ENCODE assay signal across 8 mouse cellular contexts in the genomic region with DNA sequence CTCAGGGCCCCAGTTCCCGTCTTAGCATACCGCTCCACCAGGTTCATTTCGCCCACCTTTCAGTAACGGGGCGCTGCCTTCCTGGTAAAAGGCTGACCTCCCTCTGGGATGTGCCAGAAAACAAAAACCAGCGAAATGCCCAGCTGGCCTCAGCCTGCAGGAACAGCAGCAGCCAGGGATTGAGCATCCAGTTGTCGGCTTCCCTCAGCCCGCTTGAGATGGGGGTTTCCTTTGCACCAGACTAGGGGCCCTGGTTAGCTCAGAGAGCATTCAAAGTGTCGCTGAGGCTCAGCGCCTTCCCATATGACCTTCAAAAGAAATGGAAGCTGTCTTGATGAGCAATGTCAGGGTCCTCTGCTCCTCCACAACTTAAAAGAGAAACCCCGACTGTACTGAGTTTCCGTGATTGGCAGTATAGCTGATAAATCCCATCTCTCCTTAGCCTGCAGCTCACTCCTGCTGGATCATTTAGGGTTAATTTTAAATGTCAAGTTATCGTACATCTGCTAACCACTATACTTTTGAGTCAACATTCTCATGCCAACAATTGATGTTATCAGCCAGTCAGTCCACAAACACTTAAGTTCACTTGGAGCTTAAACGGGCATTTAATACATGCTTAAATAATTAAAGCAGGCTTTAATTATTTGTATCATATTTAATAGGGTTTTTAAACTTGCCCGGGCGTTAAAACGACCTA. TPM values are rescaled to one million over a fixed set of nuclear protein-coding genes. Genes with fewer than 3 reads are reported as not detected.
DNase-seq lines count a peak whose midpoint lies in the region; ATAC-seq and TF ChIP-seq lines count a peak whose summit lies in the region.

No protein-coding gene starts in this region.

- H3K36me3 ChIP-seq in thymus, adult 2 months (ENCODE audit: control insufficient read depth, insufficient read depth, low read length): no peaks in the 10 kb centered on the region
- no peaks in the 10 kb centered on the region for H3K36me3 ChIP-seq in limb, embryonic 15.5 days
- no peaks in the 10 kb centered on the region for H3K36me3 ChIP-seq in stomach, postnatal 0 days (ENCODE audit: control insufficient read depth, insufficient read depth, low read length)

- TF ChIP-seq EP300 in stomach, postnatal 0 days (optimal IDR thresholded peaks at IDR 0.05): no peak

- no peak for DNase-seq in gastrocnemius, adult 2 months
- DNase-seq in gastrocnemius, adult 8-10 months (ENCODE audit: low spot score in 2 of 2): no peak
- DNase-seq in thymus, adult 2 months: no peak
- no peak for DNase-seq in thymus, postnatal 14 days
- DNase-seq in stomach, postnatal 0 days (ENCODE audit: low spot score): no peak
- no peak for DNase-seq in cerebellum, adult 2 months
- no peak for DNase-seq in embryo, embryonic 11 days

- TF ChIP-seq POLR2A in thymus, adult 2 months (IDR thresholded peaks at IDR 0.05; ENCODE audit: control insufficient read depth, extremely low read depth, insufficient read depth, low read length, poor library complexity): no peak
- no peak for TF ChIP-seq POLR2A in cerebellum, adult 2 months (IDR thresholded peaks at IDR 0.05; ENCODE audit: borderline replicate concordance, insufficient read depth, low read length)

- whole genome bisulfite sequencing in thymus, adult 2 months: 23% methylated on average over 17 of the region's 17 CpGs
- 7% methylated on average over 17 of the region's 17 CpGs for WGBS in limb, embryonic 15.5 days
- WGBS in stomach, postnatal 0 days: 15% methylated on average over 17 of the region's 17 CpGs
- 55% methylated on average over 17 of the region's 17 CpGs for WGBS in cerebellum, adult 2 months

- peak overlapping the region; percentile 35; the same call in 1 of the 2 replicates for H3K9ac ChIP-seq in limb, embryonic 15.5 days
- peak overlapping the region; percentile 72 for H3K9ac ChIP-seq in stomach, postnatal 0 days (ENCODE audit: low read length)

- peaks cover 23% of the 10 kb centered on the region for H3K4me1 ChIP-seq in thymus, adult 2 months (replicated peaks; ENCODE audit: control insufficient read depth, insufficient read depth, low read length)
- H3K4me1 ChIP-seq in limb, embryonic 15.5 days: peaks cover 29% of the 10 kb centered on the region
- H3K4me1 ChIP-seq in stomach, postnatal 0 days (replicated peaks; ENCODE audit: control insufficient read depth, insufficient read depth): peaks cover 8% of the 10 kb centered on the region; the same call in 1 of the 2 replicates
- H3K4me1 ChIP-seq in cerebellum, adult 2 months (ENCODE audit: control insufficient read depth, insufficient read depth, low read length): no peaks in the 10 kb centered on the region

- intact Hi-C loops in gastrocnemius, adult 2 months (cut with DNase I): no loop called here

- H3K9me3 ChIP-seq in limb, embryonic 15.5 days: no peaks in the 10 kb centered on the region
- H3K9me3 ChIP-seq in stomach, postnatal 0 days (ENCODE audit: control insufficient read depth, low read length): no peaks in the 10 kb centered on the region

- no peaks in the 10 kb centered on the region for H3K27me3 ChIP-seq in thymus, adult 2 months (ENCODE audit: control insufficient read depth, insufficient read depth, low read length)
- H3K27me3 ChIP-seq in limb, embryonic 15.5 days: no peaks in the 10 kb centered on the region
- no peaks in the 10 kb centered on the region for H3K27me3 ChIP-seq in stomach, postnatal 0 days (ENCODE audit: control insufficient read depth, insufficient read depth, low read length)
- H3K27me3 ChIP-seq in cerebellum, adult 2 months (ENCODE audit: control insufficient read depth, insufficient read depth, low read length): no peaks in the 10 kb centered on the region

- peak overlapping the region; percentile 82 for H3K4me2 ChIP-seq in limb, embryonic 15.5 days
- peak overlapping the region; percentile 79 for H3K4me2 ChIP-seq in stomach, postnatal 0 days (replicated peaks; ENCODE audit: low read depth)

- ATAC-seq in limb, embryonic 15.5 days (ENCODE audit: insufficient number of reproducible peaks, low FRiP score, low TSS enrichment, low read depth): no peak
- no peak; the same call in 1 of the 2 replicates for ATAC-seq in stomach, postnatal 0 days (ENCODE audit: low FRiP score, low TSS enrichment)

- peak overlapping the region; percentile 69 for H3K4me3 ChIP-seq in gastrocnemius, adult 2 months
- peak overlapping the region; percentile 50 for H3K4me3 ChIP-seq in thymus, adult 2 months (ENCODE audit: control insufficient read depth, insufficient read depth, low read length)
- H3K4me3 ChIP-seq in limb, embryonic 15.5 days: peak overlapping the region; percentile 43
- peak overlapping the region; percentile 40 for H3K4me3 ChIP-seq in stomach, postnatal 0 days (ENCODE audit: low read depth, low read length)
- H3K4me3 ChIP-seq in cerebellum, adult 2 months (replicated peaks; ENCODE audit: insufficient read depth, low read depth, low read length): no peak overlapping the region

- no peak for TF ChIP-seq CTCF in gastrocnemius, adult 2 months (IDR thresholded peaks at IDR 0.05)
- no peak for TF ChIP-seq CTCF in thymus, adult 2 months (IDR thresholded peaks at IDR 0.05; ENCODE audit: borderline replicate concordance, control insufficient read depth, extremely low read depth, insufficient read depth, low read length, poor library complexity)
- TF ChIP-seq CTCF in stomach, postnatal 0 days (IDR thresholded peaks at IDR 0.05; ENCODE audit: low read depth): no peak
- no peak for TF ChIP-seq CTCF in cerebellum, adult 2 months (IDR thresholded peaks at IDR 0.05; ENCODE audit: borderline replicate concordance, insufficient read depth, low read depth, low read length)

- H3K27ac ChIP-seq in gastrocnemius, adult 2 months: peak overlapping the region; percentile 82
- H3K27ac ChIP-seq in thymus, adult 2 months (ENCODE audit: control insufficient read depth, insufficient read depth, low read length): no peak overlapping the region
- peak overlapping the region; percentile 75 for H3K27ac ChIP-seq in limb, embryonic 15.5 days
- peak overlapping the region; percentile 90 for H3K27ac ChIP-seq in stomach, postnatal 0 days (replicated peaks)
- no peak overlapping the region for H3K27ac ChIP-seq in cerebellum, adult 2 months (ENCODE audit: insufficient read depth, low read length)

RNA-seq across cellular contexts. Expression of gene Batf, which starts 19.5 kb away (rescaled TPM):
- total RNA-seq in gastrocnemius, adult 2 months (2021): under 1 TPM in 1 of 2 experiments, not detected in 1; 0.33 TPM
- not detected for total RNA-seq in gastrocnemius, adult 8-10 months (2022)
- polyA plus RNA-seq in thymus, adult 2 months (2012; rRNA removed): 13.3 and 14.9 TPM in 2 replicates
- 4.1 and 5.9 TPM in 2 replicates for polyA plus RNA-seq in limb, embryonic 15.5 days (2015; fragmentation: Nextera tagmentation; extraction: Ambion mirVana)
- 3.1 and 3.3 TPM in 2 replicates for polyA plus RNA-seq in stomach, postnatal 0 days (2015; fragmentation: Nextera tagmentation; extraction: Ambion mirVana)
- polyA plus RNA-seq in cerebellum, adult 2 months (2012; rRNA removed): 0.30 and 0.38 TPM in 2 replicates

RNA-seq across cellular contexts. Expression of gene Flvcr2, which starts 40.4 kb away (rescaled TPM):
- total RNA-seq in gastrocnemius, adult 2 months (2021): under 1 TPM; 0.50 to 0.51 TPM
- total RNA-seq in gastrocnemius, adult 8-10 months (2022): under 1 TPM; 0.24 to 0.75 (median 0.50) TPM
- 0.22 and 0.47 TPM in 2 replicates for polyA plus RNA-seq in thymus, adult 2 months (2012; rRNA removed)
- 3.2 and 3.8 TPM in 2 replicates for polyA plus RNA-seq in limb, embryonic 15.5 days (2015; fragmentation: Nextera tagmentation; extraction: Ambion mirVana)
- 4.1 and 4.8 TPM in 2 replicates for polyA plus RNA-seq in stomach, postnatal 0 days (2015; fragmentation: Nextera tagmentation; extraction: Ambion mirVana)
- polyA plus RNA-seq in cerebellum, adult 2 months (2012; rRNA removed): 3.4 and 4.7 TPM in 2 replicates

Comparison
In these comparisons a context has a peak if more than half of its experiments do, and no peak if none do; other contexts are left out.
1. H3K27ac ChIP-seq: peak in gastrocnemius, adult 2 months (single experiment), limb, embryonic 15.5 days (single experiment) and stomach, postnatal 0 days (single experiment); none in thymus, adult 2 months (single experiment) and cerebellum, adult 2 months (single experiment).